Mouse (Mus musculus): ENCODE measurements around the gene Rbck1.
"Not testable (repeated sequence)": the region's sequence is repeated elsewhere in the genome, so short reads cannot be mapped to it uniquely, and the experiment has no call there.

Rbck1 gene

DNA sequence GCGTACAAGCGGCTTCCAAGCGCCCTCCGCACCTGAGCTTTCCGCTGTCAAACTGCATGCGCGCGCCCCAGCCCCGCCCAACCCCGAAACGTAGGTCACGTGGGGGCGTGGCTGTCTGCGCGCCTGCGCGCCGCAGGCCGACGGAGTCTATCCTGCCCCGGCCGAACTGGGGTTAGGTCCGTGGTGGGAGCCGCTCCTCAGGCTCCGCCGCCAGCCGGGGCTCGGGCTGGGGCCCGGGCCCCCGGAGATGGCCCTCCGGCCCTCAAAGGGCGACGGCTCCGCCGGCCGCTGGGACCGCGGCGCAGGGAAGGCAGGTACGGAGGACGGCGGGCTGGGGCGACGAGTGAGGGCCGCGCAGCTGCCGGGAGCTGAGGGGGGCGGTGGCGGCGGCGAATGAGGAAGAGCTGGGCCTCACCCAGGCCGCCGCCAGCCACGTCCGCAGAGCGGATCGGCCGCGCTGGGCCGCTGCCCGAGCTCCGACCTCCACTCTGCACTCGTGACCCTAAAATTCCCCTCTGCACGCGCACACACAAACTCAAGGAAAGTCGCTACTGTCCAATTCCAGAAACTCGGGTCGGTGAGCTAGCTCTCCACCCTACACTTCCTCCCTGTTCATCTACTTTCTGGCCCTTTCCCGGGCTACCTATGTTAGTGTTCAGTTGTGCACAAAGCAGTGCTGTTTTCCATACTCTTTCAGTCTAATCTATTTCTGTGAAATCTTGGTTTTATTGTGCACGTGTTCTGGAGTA is 38.6 kb downstream of the Rbck1 start, which contains the start of gene Tbc1d20:
Tbc1d20 (plus strand) TSS at position 102 of the 749 bp plus-strand sequence.
- peak; percentile 94 for DNase-seq

DNA sequence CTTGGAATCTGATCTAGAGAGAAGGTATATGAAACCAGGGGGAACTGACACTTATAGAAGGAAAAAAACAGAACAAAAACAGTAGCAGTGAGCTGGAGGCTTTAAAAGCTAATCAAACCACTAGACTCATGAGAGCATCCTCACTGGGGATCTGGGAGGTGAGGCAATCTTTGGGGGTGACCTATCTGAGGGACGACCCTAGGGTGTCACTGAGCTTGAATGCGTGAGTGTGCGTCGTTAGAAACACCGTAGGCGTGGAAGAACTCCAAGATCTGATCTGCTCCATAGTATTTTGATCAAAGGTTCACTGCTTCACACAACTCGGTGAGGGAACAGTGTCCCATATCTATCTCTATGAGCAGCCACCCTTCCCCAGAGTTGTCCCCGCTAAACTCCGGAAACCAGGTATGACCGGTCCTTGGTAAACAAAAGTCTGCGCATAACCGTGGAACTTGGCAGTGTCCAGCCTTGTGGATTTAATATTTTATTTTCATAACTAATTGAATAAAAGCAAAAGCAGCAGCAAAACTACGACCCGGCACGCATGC is 39.2 kb downstream of the Rbck1 start:
- DNase-seq: no peak

DNA sequence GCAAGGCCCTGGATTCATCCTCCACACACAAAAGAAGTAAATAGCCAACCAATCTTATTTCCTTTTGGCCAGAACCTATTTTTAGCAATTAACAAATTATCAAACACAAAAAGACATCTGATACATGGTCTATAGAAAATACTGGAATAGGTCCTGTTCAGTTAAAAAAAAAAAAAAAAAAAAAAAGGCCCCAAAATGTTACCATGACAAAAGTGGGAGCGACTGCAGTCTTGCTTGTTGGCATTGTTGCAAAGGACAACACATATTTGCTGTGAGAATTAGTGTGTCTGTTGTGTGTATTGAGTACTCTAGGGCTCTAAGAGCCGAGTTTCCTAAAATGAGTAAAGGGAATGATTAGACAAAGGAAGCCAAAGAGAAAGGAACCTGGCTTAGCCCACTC is 40.0 kb downstream of the Rbck1 start:
- no peak for DNase-seq

DNA sequence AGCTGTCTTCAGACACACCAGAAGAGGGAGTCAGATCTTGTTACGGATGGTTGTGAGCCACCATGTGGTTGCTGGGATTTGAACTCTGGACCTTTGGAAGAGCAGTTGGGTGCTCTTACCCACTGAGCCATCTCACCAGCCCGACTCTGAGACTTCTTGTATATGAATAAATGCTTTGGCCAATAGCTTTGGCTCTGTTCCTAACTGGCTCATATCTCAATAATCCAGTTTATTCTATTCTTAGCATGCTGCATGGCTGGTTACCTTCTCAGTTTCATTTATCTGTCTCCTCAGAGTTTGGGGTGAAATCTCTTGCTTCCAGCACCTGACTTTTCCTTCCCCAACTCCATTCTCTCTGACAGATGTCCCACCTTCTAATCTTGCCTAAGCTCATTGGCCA is 42.8 kb downstream of the Rbck1 start:
- DNase-seq: not testable (repeated sequence)

DNA sequence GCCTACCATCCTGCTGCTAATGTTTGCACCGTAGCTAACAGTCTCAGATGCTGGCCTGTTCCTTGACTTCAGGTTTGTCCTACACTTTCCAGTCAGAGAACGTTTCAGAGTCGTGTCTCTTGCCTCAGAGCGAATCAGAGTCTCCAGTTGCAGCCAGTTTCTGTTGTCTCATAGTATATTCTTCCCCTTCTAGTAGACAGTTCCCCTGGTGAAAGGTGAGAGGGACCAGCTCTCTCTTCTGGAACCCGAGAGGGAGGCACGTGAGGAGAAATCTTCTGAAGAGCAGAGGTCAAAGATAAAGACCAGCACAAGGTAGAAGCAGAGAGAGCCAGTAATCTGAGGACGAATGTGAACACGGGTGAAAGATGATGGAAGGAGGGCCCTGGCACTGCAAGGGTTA is 44.4 kb downstream of the Rbck1 start:
- no peak for DNase-seq

DNA sequence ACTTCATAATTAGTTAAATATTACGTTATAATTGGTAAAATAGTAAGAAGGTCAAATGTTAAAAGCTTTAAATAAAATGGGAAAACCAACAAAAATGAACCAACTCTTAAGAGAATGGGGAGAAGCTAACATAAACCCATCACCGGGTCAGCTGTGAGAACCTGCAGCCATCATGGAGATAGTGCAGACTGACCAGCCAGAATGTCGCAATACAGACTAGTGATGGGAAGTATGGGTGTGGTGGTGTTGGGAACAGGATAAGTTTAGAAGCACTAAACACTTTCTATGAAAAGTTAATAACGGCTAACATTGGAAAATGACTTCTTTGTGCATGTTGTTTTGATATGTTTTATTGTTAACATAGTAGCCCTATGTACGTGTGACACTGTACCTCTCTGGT is 44.9 kb downstream of the Rbck1 start:
- DNase-seq: no peak

DNA sequence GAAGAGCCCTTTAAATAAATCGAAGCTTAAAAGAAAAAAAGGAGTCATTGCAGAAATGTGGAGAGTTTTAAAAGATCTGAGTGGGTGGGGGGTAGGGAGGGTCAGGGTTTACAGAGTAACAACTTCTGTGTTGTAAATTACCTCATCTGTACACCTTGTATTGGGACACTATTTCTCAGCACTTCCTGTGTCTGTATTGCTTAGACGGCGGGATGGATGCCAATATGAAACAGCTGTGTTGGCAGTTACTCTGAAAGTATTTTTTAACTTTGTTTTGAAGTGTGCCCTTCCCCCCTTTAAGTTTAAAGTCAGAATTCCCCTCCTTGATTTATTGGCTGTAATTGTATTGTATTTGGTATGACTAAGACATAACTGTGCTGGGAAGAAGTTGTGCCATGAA is 51.0 kb downstream of the Rbck1 start:
- DNase-seq: no peak

DNA sequence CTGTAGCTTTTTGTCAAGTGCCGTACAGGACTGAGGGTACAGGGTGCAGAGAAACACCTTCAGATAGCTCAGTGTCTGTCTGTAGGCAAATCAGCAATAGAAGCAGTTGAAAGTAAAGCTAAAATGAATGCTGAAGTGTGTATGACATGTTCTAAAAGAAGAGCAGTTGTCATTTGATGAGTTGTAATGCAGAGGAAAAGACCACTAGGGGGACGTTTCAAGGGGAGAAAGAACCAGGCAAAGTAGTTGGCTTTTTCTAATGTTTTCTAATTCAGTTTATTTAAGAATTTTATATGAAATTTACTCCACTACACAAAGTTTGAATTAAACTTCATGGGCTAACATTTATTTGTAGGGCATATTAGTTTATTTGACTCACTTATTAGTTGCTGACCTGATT is 58.8 kb downstream of the Rbck1 start:
- no peak for DNase-seq
